Mouse (Mus musculus) testis, adult 2 months (tissue): Measurements from ENCODE around the gene Tspan12.

Experiments used
- CTCF ChIP-seq: fragments of 200-500 bp; IDR thresholded peaks from 2 replicates; pipeline ENCODE4 v1.5.1; 2012; ENCODE audit warnings: low read depth, mild to moderate bottlenecking, inconsistent platforms, low read length, moderate library complexity; ENCODE audit not compliant: control insufficient read depth, insufficient read depth, insufficient replicate concordance
- POLR2A ChIP-seq: fragments of 200-500 bp; IDR thresholded peaks from 2 replicates; pipeline ENCODE4 v1.6.1; 2012; ENCODE audit warnings: low read depth, mild to moderate bottlenecking, inconsistent platforms, low read length, moderate library complexity; ENCODE audit not compliant: control insufficient read depth

DNA sequence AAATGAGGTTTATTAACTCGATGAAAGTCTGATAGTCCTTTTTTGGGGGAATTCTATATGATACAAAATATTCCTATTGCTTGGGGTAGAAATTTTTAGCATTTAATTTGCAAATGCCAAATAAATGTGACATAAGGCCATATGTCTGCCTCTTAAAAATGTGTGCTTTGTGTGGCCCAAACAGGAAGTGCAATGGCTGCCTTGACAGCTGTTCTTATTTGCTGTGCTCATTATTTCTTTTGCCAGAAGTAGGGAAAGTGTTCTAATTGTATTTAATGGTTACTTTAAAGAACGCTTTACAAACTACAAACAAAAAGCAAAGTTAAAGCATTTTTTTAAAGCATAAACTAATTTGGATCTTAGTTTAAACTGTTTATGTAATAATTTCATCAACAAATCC, 36.8 kb upstream of the Tspan12 start:
- TF ChIP-seq POLR2A: no peak
- TF ChIP-seq CTCF: no peak
